Mouse (Mus musculus) urinary bladder, postnatal 25 days (tissue): ENCODE measurements around the gene Usp34.
"Not testable (repeated sequence)": the region's sequence is repeated elsewhere in the genome, so short reads cannot be mapped to it uniquely, and the experiment has no call there.

Source experiments
- DNase-seq: peaks from one replicate; pipeline ENCODE4 v3.0.0; 2022; ENCODE audit warnings: low spot score

The Usp34 gene

DNA sequence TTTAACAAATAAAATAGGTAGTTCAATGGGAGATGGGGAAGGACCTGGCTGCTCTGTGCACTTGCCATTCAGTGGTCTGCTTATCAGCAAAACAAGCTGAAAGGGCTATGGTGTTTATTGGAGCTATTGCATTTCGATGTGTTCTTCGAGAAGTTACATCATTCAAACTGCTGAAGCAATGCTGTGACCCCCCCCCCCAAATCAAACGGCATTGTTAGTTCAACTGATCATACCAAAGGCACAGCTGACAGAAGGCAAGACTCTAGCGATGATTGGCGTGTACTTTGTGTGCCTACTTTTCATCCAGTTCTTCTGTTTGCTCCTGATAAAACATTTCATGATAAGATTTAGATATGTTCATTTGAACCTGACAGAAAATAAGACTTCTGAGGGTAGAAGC is 191.9 kb downstream of the Usp34 start:
- no peak for DNase-seq

GRCm38 (mm10) chr11:23504801-23505200 is 198.1 kb downstream of the Usp34 start:
- not testable (repeated sequence) for DNase-seq

- DNase-seq = not testable (repeated sequence)
Observed at GRCm38 (mm10) chr11:23514785-23515184, 208.1 kb downstream of the Usp34 start.

GRCm38 (mm10) chr11:23515315-23515714 is 208.6 kb downstream of the Usp34 start:
- DNase-seq = no peak

DNA sequence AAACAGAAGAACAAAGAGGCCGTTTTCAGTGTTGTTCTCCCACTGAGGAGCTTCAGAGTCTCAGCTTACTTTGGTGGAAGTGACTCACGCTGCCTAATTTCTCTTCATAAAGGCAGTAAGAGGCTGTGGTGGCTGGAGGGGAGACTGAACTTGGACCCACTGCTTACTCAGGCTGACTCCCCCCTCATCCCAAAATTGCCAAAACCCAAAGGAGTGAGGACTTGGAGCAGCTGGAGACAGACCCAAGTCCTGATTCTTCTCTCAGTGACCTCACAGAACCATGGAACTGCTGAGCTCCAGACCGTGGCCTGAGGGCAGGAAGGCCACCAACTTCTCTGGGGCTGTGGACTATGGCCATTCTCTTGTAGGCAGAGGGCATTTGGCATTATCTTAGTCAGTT is 212.3 kb downstream of the Usp34 start:
- DNase-seq = no peak

- DNase-seq = no peak
Observed at GRCm38 (mm10) chr11:23520473-23521205, 213.9 kb downstream of the Usp34 start, which contains the start of gene 1700093K21Rik. Gene 1700093K21Rik, minus strand, starts transcription at chr11:23521155.

GRCm38 (mm10) chr11:23537446-23537845 is 230.8 kb downstream of the Usp34 start:
- no peak for DNase-seq
